Comparison of ENCODE assay signal across 7 mouse cellular contexts in genomic region chr11:4186486-4187317, GRCm38 (mm10). TPM values are rescaled to one million over a fixed set of nuclear protein-coding genes. Genes with fewer than 3 reads are reported as not detected.
DNase-seq lines count a peak whose midpoint lies in the region; ATAC-seq lines count a peak whose summit lies in the region.

Gene Tbc1d10a, plus strand, starts transcription at chr11:4186789.

- peak within 1 kb of the TSS; percentile 93 for H3K9ac ChIP-seq in intestine, embryonic 15.5 days

- no peaks in the 10 kb centered on the region for H3K27me3 ChIP-seq in intestine, embryonic 15.5 days (replicated peaks)
- H3K27me3 ChIP-seq in midbrain, embryonic 10.5 days (ENCODE audit: low read depth, poor library complexity, severe bottlenecking) = peaks cover 11% of the 10 kb centered on the region

- under 1% methylated on average over 70 of the region's 71 CpGs for WGBS in intestine, embryonic 15.5 days
- WGBS in midbrain, embryonic 10.5 days = under 1% methylated on average over 71 of the region's 71 CpGs

- H3K27ac ChIP-seq in intestine, embryonic 15.5 days = peak within 1 kb of the TSS; percentile 67
- peak within 1 kb of the TSS; percentile 84 for H3K27ac ChIP-seq in midbrain, embryonic 10.5 days (replicated peaks)

- no peaks in the 10 kb centered on the region for H3K9me3 ChIP-seq in intestine, embryonic 15.5 days
- no peaks in the 10 kb centered on the region for H3K9me3 ChIP-seq in midbrain, embryonic 10.5 days (replicated peaks)

- intact Hi-C loops in gastrocnemius, postnatal 36 days (cut with DNase I) = loop anchor here (2.0 kb wide), 1 partner anchor 26 kb away; the partner anchor contains the start of genes Ccdc157 and Sf3a1
- intact Hi-C loops in left cerebral cortex, postnatal 25 days (cut with DNase I) = loop anchor here (2.0 kb wide), 1 partner anchor 32 kb away; the partner anchor contains the start of gene Castor1

- peak within 1 kb of the TSS; percentile 95 for H3K4me3 ChIP-seq in intestine, embryonic 15.5 days (replicated peaks)
- H3K4me3 ChIP-seq in midbrain, embryonic 10.5 days = peak within 1 kb of the TSS; percentile 91

- peaks cover 3% of the 10 kb centered on the region for H3K36me3 ChIP-seq in intestine, embryonic 15.5 days
- peaks cover 23% of the 10 kb centered on the region for H3K36me3 ChIP-seq in midbrain, embryonic 10.5 days

- peak; percentile 100 for ATAC-seq in intestine, embryonic 15.5 days

- DNase-seq in adrenal gland, adult 2 months = peak; percentile 99
- peak; percentile 96 for DNase-seq in embryo, embryonic 11.5 days (ENCODE audit: low read depth, low spot score)
- peak; percentile 94 to 98 for DNase-seq in gastrocnemius, postnatal 36 days
- peak; percentile 98 to 99 for DNase-seq in left cerebral cortex, postnatal 25 days (ENCODE audit: low spot score in 2 of 2)
- peak; percentile 98 for DNase-seq in midbrain, embryonic 10.5 days (ENCODE audit: low spot score)
- peak; percentile 97 for DNase-seq in right cerebral cortex, postnatal 4 days

- H3K4me2 ChIP-seq in intestine, embryonic 15.5 days (replicated peaks) = peak within 1 kb of the TSS; percentile 86

- H3K4me1 ChIP-seq in intestine, embryonic 15.5 days (replicated peaks) = peaks cover 27% of the 10 kb centered on the region
- peaks cover 21% of the 10 kb centered on the region for H3K4me1 ChIP-seq in midbrain, embryonic 10.5 days

RNA-seq across cellular contexts. Expression of gene Tbc1d10a, which starts in this region (rescaled TPM):
- 10 to 100 TPM; 13.7 to 16.2 TPM for total RNA-seq in adrenal gland, adult 2 months (2021)
- polyA plus RNA-seq in adrenal gland, adult 2 months (2012; rRNA removed) = 35.3 and 38.3 TPM in 2 replicates
- total RNA-seq in gastrocnemius, postnatal 36 days (2021) = 1 to 10 TPM; 3.7 to 4.4 TPM
- 32.3 and 32.4 TPM in 2 replicates for polyA plus RNA-seq in intestine, embryonic 15.5 days (2015; fragmentation: Nextera tagmentation; extraction: Ambion mirVana)
- total RNA-seq in left cerebral cortex, postnatal 25 days (2021) = 10 to 100 TPM; 34.5 to 35.6 TPM
- polyA plus RNA-seq in midbrain, embryonic 10.5 days (2016; fragmentation: Nextera tagmentation; extraction: Ambion mirVana) = 26.3 and 26.4 TPM in 2 replicates

Comparison
In these comparisons a context has a peak if more than half of its experiments do, and no peak if none do; other contexts are left out.
1. Peak in every context shown above with its lines: DNase-seq, ATAC-seq, H3K4me3 ChIP-seq and H3K27ac ChIP-seq.